Mouse (Mus musculus): ENCODE results near the gene Cnih2. TPM values are rescaled to one million over a fixed set of nuclear protein-coding genes. Genes with fewer than 3 reads are reported as not detected.

Gene Cnih2
- 0.86 to 1.6 TPM (median 1.3 TPM) in 4 replicates for total RNA-seq (2023)

GRCm38 (mm10) chr19:5098363-5099143 lies at the start of gene Cnih2:
Gene Cnih2, minus strand, starts transcription at chr19:5098521.

GRCm38 (mm10) chr19:5118384-5118698 lies 20.0 kb upstream of the Cnih2 start, which contains the start of gene Klc2:
Gene Klc2, minus strand, starts transcription at chr19:5118560.

GRCm38 (mm10) chr19:5106731-5107191 lies 8.4 kb upstream of the Cnih2 start, which contains the start of gene Rab1b:
Gene Rab1b, minus strand, starts transcription at chr19:5107072.

GRCm38 (mm10) chr19:5087884-5088728 lies 10.2 kb downstream of the Cnih2 start, which contains the start of gene Yif1a:
Gene Yif1a, plus strand, starts transcription at chr19:5088538.

GRCm38 (mm10) chr19:5085145-5085863 lies 13.0 kb downstream of the Cnih2 start, which contains the start of gene Tmem151a:
Gene Tmem151a, minus strand, starts transcription at chr19:5085531.

GRCm38 (mm10) chr19:5067867-5068569 lies 30.3 kb downstream of the Cnih2 start, which contains the start of gene Cd248:
Gene Cd248, plus strand, starts transcription at chr19:5068078.

GRCm38 (mm10) chr19:5050047-5050905 lies 48.0 kb downstream of the Cnih2 start, which contains the start of gene Rin1:
Gene Rin1, plus strand, starts transcription at chr19:5050481.

Other genes starting within 250 kb of the Cnih2 start
- gene Ctsf, start 243.4 kb downstream of the Cnih2 start, total RNA-seq (2023), result 0.88 to 1.8 TPM (median 1.5 TPM) in 4 replicates
- not detected in 4 replicates for gene Actn3, start 220.6 kb downstream of the Cnih2 start, total RNA-seq (2023)
- gene Zdhhc24, start 219.9 kb downstream of the Cnih2 start, total RNA-seq (2023), result 7.5 to 11.4 TPM (median 9.0 TPM) in 4 replicates
- gene Bbs1, start 191.9 kb downstream of the Cnih2 start, total RNA-seq (2023), result 2.5 to 3.7 TPM (median 2.6 TPM) in 4 replicates
- gene Dpp3, start 170.2 kb downstream of the Cnih2 start, total RNA-seq (2023), result 65.2 to 87.2 TPM (median 74.8 TPM) in 4 replicates
- 1.5 to 2.5 TPM (median 2.0 TPM) in 4 replicates for gene Peli3, start 155.4 kb downstream of the Cnih2 start, total RNA-seq (2023)
- 24.7 to 38.8 TPM (median 33.6 TPM) in 4 replicates for gene Mrpl11, start 136.4 kb downstream of the Cnih2 start, total RNA-seq (2023)
- gene Npas4, start 108.2 kb downstream of the Cnih2 start, total RNA-seq (2023), result not detected in 4 replicates
- 2.2 to 7.1 TPM (median 4.2 TPM) in 4 replicates for gene Slc29a2, start 74.7 kb downstream of the Cnih2 start, total RNA-seq (2023)
- 2.3 to 4.9 TPM (median 3.2 TPM) in 4 replicates for gene B4gat1, start 59.7 kb downstream of the Cnih2 start, total RNA-seq (2023)
- gene AC124502.3, start 59.6 kb downstream of the Cnih2 start, total RNA-seq (2023), result 0.37 to 2.7 TPM (median 1.3 TPM) in 4 replicates
- 59.2 to 73.9 TPM (median 68.5 TPM) in 4 replicates for gene Brms1, start 57.2 kb downstream of the Cnih2 start, total RNA-seq (2023)
- 3.0 to 3.9 TPM (median 3.3 TPM) in 4 replicates for gene Rin1, start 48.0 kb downstream of the Cnih2 start, total RNA-seq (2023)
- not detected in 4 replicates for gene Cd248, start 30.4 kb downstream of the Cnih2 start, total RNA-seq (2023)
- 0.15 to 2.9 TPM (median 0.31 TPM) in 3 of 4 replicates, not detected in the other for gene Tmem151a, start 13.0 kb downstream of the Cnih2 start, total RNA-seq (2023)
- 31.0 to 32.1 TPM (median 31.7 TPM) in 4 replicates for gene Yif1a, start 10.0 kb downstream of the Cnih2 start, total RNA-seq (2023)
- gene Rab1b, start 8.6 kb upstream of the Cnih2 start, total RNA-seq (2023), result 96.5 to 104 TPM (median 103 TPM) in 4 replicates
- gene Klc2, start 20.0 kb upstream of the Cnih2 start, total RNA-seq (2023), result 34.4 to 45.7 TPM (median 38.8 TPM) in 4 replicates
- gene Pacs1, start 174.6 kb upstream of the Cnih2 start, total RNA-seq (2023), result 72.0 to 82.2 TPM (median 75.3 TPM) in 4 replicates
- 307 to 329 TPM (median 311 TPM) in 4 replicates for gene Sf3b2, start 196.9 kb upstream of the Cnih2 start, total RNA-seq (2023)
- gene Gal3st3, start 199.8 kb upstream of the Cnih2 start, total RNA-seq (2023), result not detected in 4 replicates
- gene Catsper1, start 237.2 kb upstream of the Cnih2 start, total RNA-seq (2023), result not detected in 4 replicates